Mouse (Mus musculus) mouse trophoblast stem cell (cell line): ENCODE data around the gene Pcyt2.

ENCODE experiments used
- in situ Hi-C, 2 experiments: fragments of 300-500 bp; cut with MseI, MboI; formaldehyde crosslinking; loops; 2 replicates in 1 of 2; 3 replicates in 1 of 2; pipeline ENCODE4 v1.15.1; 2025

The Pcyt2 gene

GRCm38 (mm10) chr11:120582268-120582981 is 35.3 kb downstream of the Pcyt2 start:
- in situ Hi-C loops = no loop called here

GRCm38 (mm10) chr11:120581490-120582267 is 36.1 kb downstream of the Pcyt2 start, which contains the start of gene Arhgdia:
Gene Arhgdia, minus strand, starts transcription at chr11:120581624.
- in situ Hi-C loops = no loop called here

DNA sequence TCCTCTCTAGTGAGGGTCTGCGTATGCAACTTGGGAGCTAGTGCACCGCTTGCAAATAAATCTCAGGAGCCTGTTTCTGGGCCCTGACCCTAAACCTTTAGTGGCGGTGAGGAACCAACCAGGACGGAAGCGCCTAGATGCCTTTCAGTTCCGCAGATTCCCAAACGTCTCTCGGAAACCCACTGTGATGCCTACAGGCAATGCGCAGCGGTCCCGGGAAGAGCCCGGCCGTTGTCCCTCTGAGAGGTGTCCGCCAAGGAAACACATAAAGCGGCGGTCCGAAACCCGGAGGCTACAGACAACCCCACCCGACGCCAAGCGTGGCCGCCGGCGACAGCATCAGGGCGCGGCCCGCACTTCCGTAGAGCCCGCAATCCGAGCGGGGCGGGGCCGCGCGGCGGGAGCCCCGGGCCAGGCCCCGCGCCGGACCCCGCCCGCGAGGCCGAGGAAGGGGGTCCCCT is 36.8 kb downstream of the Pcyt2 start:
- in situ Hi-C loops = no loop called here

GRCm38 (mm10) chr11:120580190-120580589 is 37.5 kb downstream of the Pcyt2 start:
- in situ Hi-C loops = no loop called here

GRCm38 (mm10) chr11:120579316-120580107 is 38.2 kb downstream of the Pcyt2 start:
- in situ Hi-C loops = no loop called here

DNA sequence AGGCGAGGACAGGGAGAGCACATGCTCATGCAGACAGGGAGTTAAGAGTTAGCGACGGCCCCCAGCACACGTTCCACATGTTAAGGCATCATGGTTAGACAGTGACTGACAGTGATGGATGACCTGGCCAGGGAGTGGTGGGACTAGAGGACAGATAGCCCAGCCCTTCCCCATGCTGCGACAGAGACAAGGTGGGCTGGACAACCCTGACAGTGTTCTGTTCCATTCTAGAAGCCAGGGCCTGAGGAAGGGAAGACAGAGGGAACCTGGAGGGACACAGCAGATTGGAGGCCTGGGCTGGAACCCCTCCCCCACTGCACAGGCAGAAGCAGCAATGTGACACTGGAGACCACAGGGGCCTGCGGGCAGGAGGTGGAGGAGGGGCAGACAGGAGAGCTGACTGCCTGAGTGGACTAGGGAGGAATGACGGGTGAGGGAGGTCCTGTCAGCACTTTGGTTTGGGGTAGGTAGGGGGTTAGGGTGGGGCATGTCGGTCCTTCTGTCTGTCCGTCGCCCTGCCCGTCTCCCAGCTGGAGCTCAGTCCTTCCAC is 39.0 kb downstream of the Pcyt2 start:
- in situ Hi-C loops = no loop called here

DNA sequence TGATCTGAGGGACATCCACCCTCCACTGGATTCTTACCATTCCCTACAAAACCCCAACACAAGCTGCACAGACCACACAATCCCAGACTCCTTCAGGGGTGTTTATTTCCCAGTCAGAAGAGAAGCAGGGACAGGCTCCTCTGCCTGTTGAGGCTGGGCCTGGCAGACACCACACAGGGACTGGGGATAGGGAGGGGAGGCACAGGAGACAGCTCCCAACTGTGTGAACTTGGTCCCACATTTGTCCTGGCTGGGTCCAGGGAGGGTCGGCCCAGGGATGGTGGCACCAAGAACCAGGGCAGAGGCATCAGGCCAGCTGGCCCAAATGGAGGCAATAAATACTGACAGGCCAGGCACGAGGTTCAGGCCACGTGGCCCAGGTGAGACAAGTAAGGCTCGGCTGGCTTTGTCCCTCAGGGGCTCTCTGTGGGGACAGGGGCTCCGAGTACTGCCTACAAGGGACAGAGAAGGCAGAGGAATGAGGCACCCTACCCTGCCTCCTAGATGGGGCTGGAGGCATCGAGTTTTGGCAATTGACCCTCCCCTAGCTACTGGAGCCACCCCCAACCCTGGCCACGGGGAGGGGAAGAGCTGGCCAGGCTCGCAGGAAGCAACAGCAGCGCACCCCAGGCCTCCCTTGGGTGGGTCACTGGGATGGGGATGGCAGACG is 39.6 kb downstream of the Pcyt2 start:
- in situ Hi-C loops = no loop called here

DNA sequence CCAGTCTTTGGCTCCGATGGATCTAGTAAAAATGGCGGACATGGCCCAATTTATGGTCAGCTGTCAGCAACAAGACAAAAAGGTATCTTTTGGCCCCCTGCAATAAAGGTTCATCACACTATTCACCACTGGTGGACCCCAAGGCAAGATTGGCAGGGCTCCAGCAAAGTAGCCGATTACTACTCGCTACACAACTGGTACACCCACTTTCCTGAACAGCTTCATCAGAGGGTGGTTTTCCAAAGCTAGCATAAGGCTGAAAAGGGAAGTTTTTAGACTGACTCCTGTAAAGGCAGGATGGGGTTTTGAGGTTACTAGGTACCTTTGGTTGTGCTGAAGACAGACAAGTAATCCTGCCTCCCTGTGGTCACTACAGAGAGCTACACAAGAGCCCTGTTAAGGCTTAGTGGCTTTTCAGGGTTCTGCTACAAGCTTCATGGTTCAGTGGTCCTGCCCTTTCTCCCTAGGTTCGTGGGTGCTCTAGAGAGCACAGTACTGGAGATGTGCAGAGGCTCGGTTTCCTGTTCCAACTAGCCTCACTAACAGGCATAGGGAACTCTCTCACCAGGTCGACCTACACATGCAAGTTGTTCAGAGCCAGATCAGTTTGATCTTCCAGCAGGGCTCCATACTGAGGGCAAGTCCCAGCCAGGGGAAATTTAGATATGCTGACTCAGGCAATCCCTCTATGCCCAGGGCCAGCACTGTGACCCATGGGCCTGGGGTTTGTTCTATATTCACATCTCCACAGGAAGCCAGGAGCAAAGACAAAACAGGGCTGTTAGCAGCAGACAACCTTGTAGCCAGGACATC is 40.3 kb downstream of the Pcyt2 start:
- in situ Hi-C loops = no loop called here

DNA sequence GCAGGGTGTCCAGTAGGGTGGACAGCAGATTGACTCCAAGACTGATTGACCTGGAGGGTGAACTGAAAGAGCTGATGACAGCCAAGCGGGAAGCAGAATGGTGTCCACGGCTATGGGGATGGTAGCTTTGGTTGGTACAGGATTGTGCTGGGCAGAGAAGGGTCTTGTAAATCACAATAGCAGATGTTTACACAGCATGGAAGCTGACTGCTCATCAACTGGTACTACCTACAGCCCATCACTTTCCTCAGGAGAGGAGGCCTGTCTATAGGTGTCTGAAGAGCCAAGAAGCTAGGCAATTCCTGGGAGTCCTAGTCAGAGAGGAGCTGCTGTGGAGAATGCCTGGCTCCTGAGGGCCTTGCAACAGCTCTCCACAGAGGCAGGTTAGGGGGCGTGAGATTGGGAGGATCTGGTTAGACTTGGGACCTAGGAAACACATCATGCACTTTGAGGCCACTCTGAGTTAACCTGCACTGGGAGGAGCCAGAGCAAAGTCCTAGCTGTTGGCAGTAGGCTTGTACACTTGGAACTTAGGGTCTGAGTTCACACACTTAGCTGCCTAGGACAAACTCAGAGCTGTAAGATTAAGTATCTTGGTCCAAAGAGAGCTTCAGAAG is 41.3 kb downstream of the Pcyt2 start:
- in situ Hi-C loops = no loop called here

GRCm38 (mm10) chr11:120575940-120576339 is 41.8 kb downstream of the Pcyt2 start:
- in situ Hi-C loops = no loop called here

DNA sequence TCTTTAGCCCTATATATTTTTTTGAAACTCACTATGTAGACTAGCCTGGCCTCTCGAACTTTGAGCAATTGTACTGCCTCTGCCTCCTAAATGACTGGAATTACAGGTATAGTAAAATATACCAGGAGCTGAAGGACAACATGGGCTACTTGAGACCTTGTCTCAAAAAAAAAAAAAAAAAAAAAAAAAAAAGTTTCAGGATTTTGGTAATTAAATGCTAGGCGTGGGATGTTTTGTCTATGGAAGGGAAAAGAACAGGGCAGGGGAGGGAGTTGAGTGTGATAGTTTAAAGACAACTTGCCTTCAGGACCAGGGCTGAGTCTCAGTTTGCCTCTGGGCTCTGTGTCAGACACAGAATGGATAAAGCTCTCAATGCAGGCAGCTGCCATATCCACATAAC is 42.7 kb downstream of the Pcyt2 start:
- in situ Hi-C loops = no loop called here

DNA sequence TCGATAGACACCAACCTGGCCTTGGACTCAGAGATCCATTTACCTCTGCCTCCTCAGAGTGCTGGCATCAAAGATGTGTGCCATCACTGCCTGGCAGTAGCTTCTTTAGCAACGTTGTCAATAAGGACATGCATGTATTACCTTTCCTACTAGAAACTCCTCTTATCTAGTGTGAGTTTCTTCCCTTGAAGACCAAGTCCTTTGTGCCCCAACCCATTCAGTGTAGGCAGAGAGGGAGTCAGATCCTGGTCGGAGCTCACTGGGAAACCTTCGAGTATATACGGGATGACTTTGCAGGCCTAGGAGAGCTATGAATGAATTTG is 43.5 kb downstream of the Pcyt2 start:
- in situ Hi-C loops = no loop called here

DNA sequence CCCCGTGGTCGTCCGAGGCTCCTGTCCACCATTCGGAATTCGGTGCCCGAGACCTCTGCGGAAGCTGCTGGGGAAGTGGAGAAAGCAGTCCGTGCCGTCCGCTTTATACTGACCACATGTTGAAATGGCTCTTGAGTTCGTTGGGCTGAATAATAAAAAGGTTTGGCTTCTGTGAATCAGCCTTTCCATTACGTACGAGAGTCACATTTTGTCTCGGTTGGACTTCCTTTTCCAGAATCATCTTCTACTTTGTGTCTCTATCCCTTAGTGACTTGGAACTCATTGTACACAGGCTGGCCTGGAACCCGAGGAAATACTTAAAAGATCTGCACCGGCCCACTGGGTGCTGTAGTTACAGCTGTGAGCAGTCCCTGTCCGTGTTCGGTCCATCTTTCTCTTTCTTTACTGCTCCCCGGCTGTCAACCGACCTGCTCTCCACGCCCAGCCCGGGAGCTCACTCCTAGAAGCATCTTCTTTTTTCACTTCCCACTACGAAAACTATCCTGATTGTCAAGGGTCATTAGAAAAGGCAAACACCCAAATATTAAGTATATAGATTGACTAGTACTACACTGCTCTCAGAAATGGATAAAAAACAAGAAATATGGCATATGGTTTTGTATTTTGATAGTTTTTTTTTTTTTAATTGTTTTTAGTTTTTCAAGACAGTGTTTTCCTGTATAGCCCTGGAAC is 44.0 kb downstream of the Pcyt2 start:
- in situ Hi-C loops = no loop called here

GRCm38 (mm10) chr11:120572752-120573584 is 44.8 kb downstream of the Pcyt2 start, which contains the start of gene P4hb:
Gene P4hb, minus strand, starts transcription at chr11:120573253.
- in situ Hi-C loops = no loop called here

- in situ Hi-C loops = no loop called here
Measured at GRCm38 (mm10) chr11:120572417-120572751, 45.4 kb downstream of the Pcyt2 start.

GRCm38 (mm10) chr11:120571754-120572416 is 45.9 kb downstream of the Pcyt2 start:
- in situ Hi-C loops = no loop called here

GRCm38 (mm10) chr11:120571122-120571521 is 46.6 kb downstream of the Pcyt2 start:
- in situ Hi-C loops = no loop called here

- in situ Hi-C loops = no loop called here
Measured at GRCm38 (mm10) chr11:120568324-120568723, 49.4 kb downstream of the Pcyt2 start.
